Mouse (Mus musculus) right cerebral cortex, adult 18-20 months (tissue): ENCODE data around the gene Ptbp1.

Source experiments
- DNase-seq: peaks from one replicate; pipeline ENCODE4 v3.0.0; 2022; ENCODE audit warnings: mixed read lengths

The Ptbp1 gene

GRCm38 (mm10) chr10:79853860-79854795 lies at the start of gene Ptbp1:
TSS of gene Ptbp1 (plus strand) at chr10:79854427.
- peak; percentile 99 for DNase-seq

GRCm38 (mm10) chr10:79805636-79806035 lies 48.6 kb upstream of the Ptbp1 start:
- no peak for DNase-seq

- no peak for DNase-seq
Measured at GRCm38 (mm10) chr10:79806331-79806730, 47.9 kb upstream of the Ptbp1 start.

DNA sequence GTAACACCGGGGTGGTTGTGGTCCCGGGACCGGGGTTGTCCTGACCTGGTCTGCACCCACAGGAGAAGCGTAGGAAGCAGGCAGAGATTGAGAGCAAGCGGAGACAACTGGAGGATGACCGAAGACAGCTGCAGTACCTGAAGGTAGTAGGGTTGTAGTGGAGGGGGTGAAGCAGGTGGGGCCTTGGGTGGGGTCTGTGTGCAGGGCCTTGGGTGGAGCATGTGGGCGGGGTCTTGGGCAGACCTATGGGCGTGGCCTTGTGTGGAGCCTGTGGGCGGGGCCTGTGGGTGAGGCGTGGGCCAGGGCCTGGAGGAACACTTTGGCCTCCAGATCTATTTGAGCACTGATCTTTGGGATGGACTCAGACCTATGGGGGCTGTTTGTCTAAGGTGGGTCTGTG lies 47.3 kb upstream of the Ptbp1 start:
- no peak for DNase-seq

DNA sequence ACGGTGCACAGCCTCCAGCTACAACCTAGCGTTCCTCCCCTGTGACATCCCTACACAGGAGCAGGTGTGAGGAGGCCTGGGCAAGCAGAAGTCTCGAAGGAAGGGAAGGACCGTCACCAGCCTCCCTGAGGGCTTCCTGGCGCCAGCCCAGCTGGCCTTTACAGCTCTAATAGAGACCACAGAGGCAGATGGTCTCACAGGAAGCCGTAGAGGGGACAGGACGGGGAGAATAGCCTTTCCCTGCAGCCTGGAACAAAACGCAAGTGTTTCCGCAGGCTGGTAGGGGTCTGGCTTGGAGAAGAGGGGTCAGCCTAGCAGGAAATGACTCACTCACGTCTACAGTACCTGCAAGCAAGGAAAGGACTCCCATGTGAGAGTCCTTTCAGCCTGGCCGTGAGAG lies 46.4 kb upstream of the Ptbp1 start:
- no peak for DNase-seq

DNA sequence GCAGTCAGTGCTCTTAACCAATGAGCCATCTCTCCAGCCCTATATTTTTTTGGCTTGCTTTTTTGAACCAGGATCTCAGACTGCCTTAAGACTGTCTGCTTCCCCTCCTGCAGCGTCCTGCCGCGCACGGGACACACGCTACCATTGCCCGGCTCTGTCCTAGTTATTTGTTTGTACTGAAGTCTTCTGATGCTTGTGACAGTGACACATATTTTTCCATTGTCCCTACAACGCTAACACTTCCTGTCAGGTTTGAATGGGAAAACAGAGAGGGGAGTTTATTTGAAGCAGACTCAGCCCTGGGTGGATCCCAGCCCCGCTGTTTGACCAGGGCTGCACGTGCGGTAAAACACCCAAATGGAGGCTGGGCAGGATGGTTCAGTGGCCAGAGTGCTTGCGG lies 45.5 kb upstream of the Ptbp1 start:
- no peak for DNase-seq

GRCm38 (mm10) chr10:79811736-79812637 lies 42.2 kb upstream of the Ptbp1 start:
- peak; percentile 77 for DNase-seq

DNA sequence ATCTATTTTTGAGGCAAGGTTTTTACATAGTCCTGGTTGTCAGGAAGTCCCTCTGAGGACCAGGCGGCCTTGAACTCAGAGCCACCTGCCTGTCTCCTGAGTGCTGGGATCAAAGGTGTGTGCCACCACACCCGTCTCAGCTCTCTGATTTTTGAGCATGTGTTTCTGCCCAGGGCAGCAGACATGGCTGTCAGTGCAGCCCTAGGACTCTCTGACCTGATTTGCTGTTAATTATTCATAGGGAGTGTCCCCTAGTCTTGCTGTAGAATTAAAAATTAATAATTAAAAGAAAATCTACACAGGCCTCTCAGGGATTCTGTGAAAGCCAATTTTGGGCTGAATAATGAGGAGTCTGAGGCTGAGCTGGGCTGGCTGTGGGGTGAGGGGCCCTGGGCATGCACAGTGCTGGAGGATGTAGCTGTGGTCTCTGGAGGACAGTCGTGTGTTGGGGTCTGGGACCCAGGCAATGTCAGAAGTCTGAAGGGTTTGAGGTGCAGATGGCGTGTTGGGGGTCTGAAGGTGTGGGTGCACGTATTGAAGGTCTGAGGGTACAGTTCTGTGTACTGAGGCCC lies 39.9 kb upstream of the Ptbp1 start:
- no peak for DNase-seq

DNA sequence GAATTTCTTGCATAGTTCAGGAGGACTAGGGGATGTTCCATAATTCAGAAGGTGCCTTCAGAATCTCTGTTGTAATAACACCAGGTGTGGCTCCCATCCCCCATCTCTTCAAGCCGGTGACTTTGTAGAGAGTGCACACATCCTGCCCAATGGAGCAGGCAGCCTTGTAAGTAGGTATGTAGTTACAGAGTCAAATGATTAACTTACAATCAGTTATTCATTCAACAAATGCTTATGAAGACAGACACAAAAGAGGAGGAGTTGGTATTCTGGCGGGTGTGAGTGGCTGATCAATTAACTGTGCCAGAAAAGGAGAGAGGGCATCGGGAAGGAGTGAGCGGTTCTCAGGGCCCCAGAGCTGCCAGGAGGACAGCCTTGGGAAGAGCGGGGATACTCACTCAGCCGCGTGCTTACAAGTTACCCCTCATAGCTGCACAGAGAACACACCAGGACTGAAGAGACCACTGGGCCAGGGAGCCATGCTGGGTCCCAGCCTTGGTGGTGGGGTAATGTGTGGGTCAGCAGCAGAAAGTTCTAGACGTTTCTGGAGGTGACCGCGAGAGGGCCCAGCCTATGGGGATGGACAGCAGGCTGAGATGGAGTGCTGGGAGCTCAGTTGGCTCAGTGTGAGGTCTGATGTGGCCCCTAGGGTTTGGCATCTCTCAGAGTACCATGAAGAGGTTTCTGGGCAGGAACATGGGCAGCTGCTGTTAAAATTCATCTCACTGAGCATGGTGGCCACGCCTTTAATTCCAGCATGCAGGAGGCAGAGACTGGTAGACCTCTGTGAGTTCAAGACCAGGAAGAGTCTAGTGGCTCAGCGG lies 38.3 kb upstream of the Ptbp1 start:
- no peak for DNase-seq

- DNase-seq = no peak
Measured at GRCm38 (mm10) chr10:79817111-79817510, 37.1 kb upstream of the Ptbp1 start.

- no peak for DNase-seq
Measured at GRCm38 (mm10) chr10:79818225-79818624, 36.0 kb upstream of the Ptbp1 start.

DNA sequence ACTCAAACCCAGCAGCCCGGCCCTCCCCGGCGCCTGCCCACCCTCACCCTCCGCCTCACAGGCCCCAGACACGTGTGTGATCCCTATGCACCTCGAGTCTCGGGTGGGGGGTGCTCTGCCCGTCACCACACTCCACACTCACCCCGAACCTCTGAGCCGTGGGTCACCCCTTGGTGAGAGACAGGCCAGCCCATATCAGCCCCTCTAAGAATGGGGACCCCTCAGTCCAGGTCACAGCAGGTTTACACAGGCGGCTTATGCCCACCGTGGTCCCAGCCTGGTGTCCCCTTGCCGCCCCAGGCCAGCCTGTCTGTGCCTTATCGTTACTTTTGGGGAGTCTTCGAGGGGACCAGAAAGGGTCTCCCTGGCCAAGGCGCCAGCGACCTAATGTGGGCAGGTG lies 34.6 kb upstream of the Ptbp1 start:
- DNase-seq = no peak

DNA sequence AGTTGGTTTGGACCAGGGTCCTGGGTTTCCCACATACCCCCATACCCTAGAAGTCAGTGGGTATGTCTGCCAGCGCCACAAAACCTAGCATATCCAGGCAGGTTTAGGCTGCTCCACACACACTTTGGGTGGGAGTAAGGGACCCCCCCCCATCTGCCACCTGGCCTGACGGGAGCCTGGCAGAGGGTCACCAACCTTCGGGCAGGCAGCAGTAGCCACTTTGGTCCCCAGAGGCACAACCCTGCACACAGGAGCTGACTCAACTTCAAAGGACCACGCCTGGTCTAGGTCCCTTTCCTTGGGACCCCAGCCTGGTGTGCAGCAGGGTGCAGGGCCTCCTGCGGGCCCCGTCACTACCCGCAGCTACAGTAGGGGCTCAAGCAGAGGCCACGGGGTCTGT lies 34.0 kb upstream of the Ptbp1 start:
- no peak for DNase-seq

- no peak for DNase-seq
Measured at GRCm38 (mm10) chr10:79820782-79821181, 33.4 kb upstream of the Ptbp1 start, which contains the start of gene Misp. TSS of gene Misp (plus strand) at chr10:79820989.

DNA sequence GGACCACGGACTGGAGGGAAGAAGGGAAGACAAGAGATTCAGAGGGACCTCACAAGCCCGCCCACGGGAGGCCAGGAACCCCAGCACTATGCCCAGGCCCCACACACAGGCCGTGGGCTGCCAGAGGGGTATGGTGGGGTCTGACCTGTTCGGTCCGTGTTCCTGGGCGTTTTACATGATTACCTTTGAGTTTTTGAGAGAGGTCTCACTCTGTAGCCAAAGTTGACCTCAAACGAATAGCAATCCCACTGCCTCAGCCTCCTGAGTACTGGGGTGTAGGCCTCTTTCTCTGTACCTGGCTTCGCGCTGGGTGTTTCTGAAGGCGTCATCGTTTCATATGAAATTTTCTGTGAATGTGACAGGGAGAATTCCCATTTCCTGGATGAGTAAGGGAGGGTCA lies 32.5 kb upstream of the Ptbp1 start:
- no peak for DNase-seq

GRCm38 (mm10) chr10:79822372-79822771 lies 31.9 kb upstream of the Ptbp1 start:
- no peak for DNase-seq

GRCm38 (mm10) chr10:79823011-79823410 lies 31.2 kb upstream of the Ptbp1 start:
- no peak for DNase-seq

DNA sequence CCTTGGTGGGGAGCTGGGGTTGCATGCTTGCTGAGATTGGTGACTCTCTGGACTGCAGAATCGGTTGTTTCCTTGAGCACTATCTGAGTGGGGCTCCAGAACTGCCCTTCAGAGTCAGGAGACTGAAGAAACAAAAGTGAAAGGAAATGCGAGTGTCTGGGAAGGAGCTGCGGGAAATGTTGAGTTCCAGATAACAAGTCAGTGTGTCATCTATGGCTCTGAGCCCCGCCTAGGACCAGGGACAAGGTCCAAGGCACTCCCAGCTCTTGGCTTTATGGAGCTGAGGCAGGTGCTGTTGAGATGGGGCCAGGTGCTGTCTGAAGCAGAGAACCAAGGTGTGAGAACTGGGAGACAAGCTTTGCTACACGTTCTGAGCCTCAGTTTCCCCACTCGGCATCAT lies 29.8 kb upstream of the Ptbp1 start:
- DNase-seq = no peak

GRCm38 (mm10) chr10:79831583-79831982 lies 22.6 kb upstream of the Ptbp1 start:
- no peak for DNase-seq

GRCm38 (mm10) chr10:79832026-79832785 lies 22.0 kb upstream of the Ptbp1 start:
- DNase-seq = no peak

DNA sequence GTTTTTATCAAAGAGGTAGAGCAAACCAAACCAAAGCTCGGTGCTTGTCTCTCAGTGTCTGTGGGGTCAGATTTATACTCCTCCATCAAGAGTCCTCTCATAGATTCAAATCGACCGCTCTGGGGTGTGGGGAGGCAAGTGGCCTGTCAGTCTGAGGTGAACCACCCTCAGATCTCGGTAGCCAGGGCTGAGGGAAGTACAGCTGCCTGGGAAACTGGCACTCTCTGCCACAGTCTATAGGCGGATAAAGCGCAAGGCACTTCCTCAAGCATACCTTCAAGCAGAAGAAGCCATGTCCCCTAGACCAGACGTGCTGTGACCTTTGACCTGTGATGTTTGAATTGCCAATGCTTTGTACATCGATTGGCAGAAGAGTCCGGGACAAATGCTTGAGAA lies 21.4 kb upstream of the Ptbp1 start:
- no peak for DNase-seq
